Mouse (Mus musculus) kidney, embryonic 15.5 days (tissue): ENCODE measurements around the gene Apobec3. TPM values are rescaled to one million over a fixed set of nuclear protein-coding genes. Genes with fewer than 3 reads are reported as not detected.

ENCODE experiments used
- ATAC-seq: fragments of 200-750 bp; cut with Nextera tagmentation; replicated peaks from 2 replicates; pipeline ENCODE4 v1.8.0; 2017; ENCODE audit warnings: moderate TSS enrichment; ENCODE audit not compliant: low FRiP score
- H3K27ac ChIP-seq: fragments of 300-500 bp; sonication (generic); 2 replicates; pipeline ENCODE4 v1.5.1; 2015; ENCODE audit warnings: mild to moderate bottlenecking, inconsistent platforms
- H3K27me3 ChIP-seq: fragments of 300-500 bp; sonication (generic); 2 replicates; pipeline ENCODE4 v1.6.1; 2015; ENCODE audit warnings: inconsistent platforms
- H3K36me3 ChIP-seq: fragments of 300-500 bp; sonication (generic); 2 replicates; pipeline ENCODE4 v1.6.1; 2015; ENCODE audit warnings: inconsistent platforms
- H3K4me1 ChIP-seq: fragments of 300-500 bp; sonication (generic); 2 replicates; pipeline ENCODE4 v1.6.1; 2015; ENCODE audit warnings: inconsistent platforms
- H3K4me2 ChIP-seq: fragments of 300-500 bp; sonication (generic); 2 replicates; pipeline ENCODE4 v1.6.1; 2015; ENCODE audit warnings: moderate library complexity, mild to moderate bottlenecking, inconsistent platforms
- H3K4me3 ChIP-seq: fragments of 300-500 bp; sonication (generic); replicated peaks from 2 replicates; pipeline ENCODE4 v1.5.1; 2015; ENCODE audit warnings: mild to moderate bottlenecking, inconsistent platforms
- H3K9ac ChIP-seq: fragments of 300-500 bp; sonication (generic); 2 replicates; pipeline ENCODE4 v1.6.1; 2015; ENCODE audit warnings: mild to moderate bottlenecking, inconsistent platforms
- H3K9me3 ChIP-seq: fragments of 300-500 bp; sonication (generic); replicated peaks from 2 replicates; pipeline ENCODE4 v1.6.1; 2016; ENCODE audit warnings: inconsistent platforms
- WGBS: fragments of 180-500 bp; shearing (Covaris S2); methylation state at CpG from one replicate; pipeline ENCODE4 v1.1.7; 2015; ENCODE audit warnings: mixed read lengths; 5-methylcytosine and 5-hydroxymethylcytosine counted together
- polyA plus RNA-seq: library from polyadenylated mRNA; unstranded; fragments of >200 nt; fragmentation: Nextera tagmentation; extraction: Ambion mirVana; gene quantifications from 2 replicates; pipeline ENCODE4 v1.2.1, GENCODE M21; 2015

The Apobec3 gene
- polyA plus RNA-seq, 1 experiment from 2014 or later, result 29.3 TPM

DNA sequence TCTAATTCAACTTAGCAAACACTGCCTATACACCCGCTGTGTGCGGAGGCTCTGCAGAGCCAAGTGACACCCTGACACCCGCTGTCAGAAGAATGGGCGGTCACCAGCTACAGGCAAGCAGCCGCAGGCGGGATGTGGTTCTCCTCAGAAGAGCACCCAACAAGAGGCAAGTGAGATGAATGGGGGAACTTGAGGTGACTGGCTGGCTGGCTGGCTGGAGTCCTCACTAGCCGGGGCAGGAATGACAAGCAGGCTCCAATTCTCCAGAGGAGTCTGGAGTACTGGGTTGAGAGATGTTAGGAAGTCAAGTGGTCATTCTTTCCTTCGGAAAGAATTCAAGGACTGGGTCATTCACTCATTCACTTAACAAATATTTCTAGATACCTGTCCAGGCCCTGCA is 65.1 kb downstream of the Apobec3 start:
- H3K36me3 ChIP-seq, result no peaks in the 10 kb centered on the region
- no peak overlapping the region for H3K9ac ChIP-seq
- no peak overlapping the region for H3K4me3 ChIP-seq
- H3K27ac ChIP-seq, result no peak overlapping the region
- H3K27me3 ChIP-seq, result 0 out of 2 replicates have a peak, but pooled peaks cover 3% of the 10 kb centered on the region
- ATAC-seq, result no peak
- H3K4me2 ChIP-seq, result no peak overlapping the region
- no peaks in the 10 kb centered on the region for H3K9me3 ChIP-seq
- 83% methylated on average over 8 of the region's 8 CpGs for WGBS
- peaks cover 22% of the 10 kb centered on the region for H3K4me1 ChIP-seq

GRCm38 (mm10) chr15:79958418-79958817 is 67.0 kb downstream of the Apobec3 start:
- H3K27me3 ChIP-seq, result no peaks in the 10 kb centered on the region
- H3K9ac ChIP-seq, result no peak overlapping the region
- peaks cover 3% of the 10 kb centered on the region; the same call in 1 of the 2 replicates for H3K4me1 ChIP-seq
- no peak overlapping the region for H3K27ac ChIP-seq
- no peak for ATAC-seq
- no peaks in the 10 kb centered on the region for H3K36me3 ChIP-seq
- H3K9me3 ChIP-seq, result no peaks in the 10 kb centered on the region
- WGBS, result 55% methylated on average over 3 of the region's 3 CpGs
- H3K4me2 ChIP-seq, result no peak overlapping the region
- no peak overlapping the region for H3K4me3 ChIP-seq

- Histone ChIP-seq H3K4me1 (0 out of 2 replicates have a peak, but pooled peaks cover 2% of the 10 kb centered on the region), H3K4me3 (no peak overlapping the region), H3K27me3 (no peaks in the 10 kb centered on the region), H3K36me3 (no peaks in the 10 kb centered on the region), H3K9me3 (peaks cover 2% of the 10 kb centered on the region; the same call in 1 of the 2 replicates), H3K9ac (no peak overlapping the region), H3K27ac (no peak overlapping the region), H3K4me2 (no peak overlapping the region)
- ATAC-seq, result peak; percentile 58; the same call in 1 of the 2 replicates
- 54% methylated on average over 9 of the region's 9 CpGs for WGBS
Measured at GRCm38 (mm10) chr15:79961366-79961921, 70.0 kb downstream of the Apobec3 start.

GRCm38 (mm10) chr15:79962661-79963060 is 71.2 kb downstream of the Apobec3 start:
- Histone ChIP-seq H3K27me3 (no peaks in the 10 kb centered on the region), H3K4me1 (0 out of 2 replicates have a peak, but pooled peaks cover 2% of the 10 kb centered on the region), H3K9me3 (peaks cover 3% of the 10 kb centered on the region; the same call in 1 of the 2 replicates), H3K27ac (no peak overlapping the region), H3K4me3 (no peak overlapping the region), H3K4me2 (no peak overlapping the region), H3K36me3 (no peaks in the 10 kb centered on the region), H3K9ac (no peak overlapping the region)
- ATAC-seq, result no peak
- 81% methylated on average over 18 of the region's 18 CpGs for WGBS

- no peak overlapping the region for H3K9ac ChIP-seq
- H3K4me1 ChIP-seq, result 0 out of 2 replicates have a peak, but pooled peaks cover 2% of the 10 kb centered on the region
- no peak overlapping the region for H3K4me2 ChIP-seq
- no peaks in the 10 kb centered on the region for H3K36me3 ChIP-seq
- peaks cover 3% of the 10 kb centered on the region; the same call in 1 of the 2 replicates for H3K9me3 ChIP-seq
- H3K27ac ChIP-seq, result no peak overlapping the region
- no peaks in the 10 kb centered on the region for H3K27me3 ChIP-seq
- ATAC-seq, result no peak
- WGBS, result 95% methylated on average over 7 of the region's 7 CpGs
- no peak overlapping the region for H3K4me3 ChIP-seq
Measured at GRCm38 (mm10) chr15:79964376-79964775, 72.9 kb downstream of the Apobec3 start.

Other genes starting within 250 kb of the Apobec3 start
- 1.3 and 1.5 TPM in 2 replicates for gene Fam227a, start 232.7 kb upstream of the Apobec3 start, polyA plus RNA-seq
- 51.5 and 56.6 TPM in 2 replicates for gene Cby1, start 232.5 kb upstream of the Apobec3 start, polyA plus RNA-seq
- 249 and 266 TPM in 2 replicates for gene Tomm22, start 220.8 kb upstream of the Apobec3 start, polyA plus RNA-seq
- gene Josd1, start 203.7 kb upstream of the Apobec3 start, polyA plus RNA-seq, result 19.0 and 21.1 TPM in 2 replicates
- 32.6 and 36.5 TPM in 2 replicates for gene Gtpbp1, start 200.8 kb upstream of the Apobec3 start, polyA plus RNA-seq
- 5.7 and 5.9 TPM in 2 replicates for gene Sun2, start 149.1 kb upstream of the Apobec3 start, polyA plus RNA-seq
- gene Dnal4, start 113.8 kb upstream of the Apobec3 start, polyA plus RNA-seq, result 58.3 and 67.4 TPM in 2 replicates
- 2.0 and 2.4 TPM in 2 replicates for gene Nptxr, start 86.9 kb upstream of the Apobec3 start, polyA plus RNA-seq
- not detected in 2 replicates for gene Npcd, start 57.4 kb upstream of the Apobec3 start, polyA plus RNA-seq
- 45.5 and 50.4 TPM in 2 replicates for gene Cbx6, start 57.0 kb upstream of the Apobec3 start, polyA plus RNA-seq
- gene Cbx7, start 79.5 kb downstream of the Apobec3 start, polyA plus RNA-seq, result 2.9 and 3.0 TPM in 2 replicates
- gene Pdgfb, start 123.3 kb downstream of the Apobec3 start, polyA plus RNA-seq, result 3.8 and 5.1 TPM in 2 replicates
- gene Syngr1, start 199.7 kb downstream of the Apobec3 start, polyA plus RNA-seq, result 10.9 and 11.2 TPM in 2 replicates
- gene Rpl3, start 200.2 kb downstream of the Apobec3 start, polyA plus RNA-seq, result 1,112 and 1,115 TPM in 2 replicates
- gene Tab1, start 241.5 kb downstream of the Apobec3 start, polyA plus RNA-seq, result 34.6 and 39.1 TPM in 2 replicates